Mouse (Mus musculus) bone marrow, adult 2 months (tissue): ENCODE measurements at regions not wholly inside any gene's neighbourhood (a gene's known extent, or its start where the extent isn't known, plus 50 kb on each side); places are given as distances from the start of the nearest gene placed in this dataset.

Experiments
- H3K27ac ChIP-seq: fragments of 200-500 bp; 2 replicates; pipeline ENCODE4 v1.5.1; 2012; ENCODE audit warnings: low read depth, mild to moderate bottlenecking, control low read depth, inconsistent platforms, low read length; ENCODE audit not compliant: control insufficient read depth, poor library complexity, insufficient read depth
- H3K4me1 ChIP-seq: fragments of 200-500 bp; 2 replicates; pipeline ENCODE4 v1.6.1; 2011; ENCODE audit warnings: low read length; ENCODE audit not compliant: control insufficient read depth, insufficient read depth
- H3K4me3 ChIP-seq: fragments of 200-500 bp; replicated peaks from 2 replicates; pipeline ENCODE3; 2011; ENCODE audit warnings: mild to moderate bottlenecking, low read depth, low read length, control low read depth; ENCODE audit not compliant: control insufficient read depth
- CTCF ChIP-seq: fragments of 200-500 bp; IDR thresholded peaks from 2 replicates; pipeline ENCODE4 v1.5.1; 2011; ENCODE audit warnings: low read length, control low read depth; ENCODE audit not compliant: control insufficient read depth, insufficient read depth
- POLR2A ChIP-seq: fragments of 200-500 bp; IDR thresholded peaks from 2 replicates; pipeline ENCODE4 v1.6.1; 2011; ENCODE audit warnings: low read depth, mild to moderate bottlenecking, control low read depth, low read length, borderline replicate concordance; ENCODE audit not compliant: control insufficient read depth
- WGBS: fragments of 180-500 bp; shearing (Covaris S2); methylation state at CpG from one replicate; pipeline ENCODE4 v1.1.7; 2018; 5-methylcytosine and 5-hydroxymethylcytosine counted together

DNA sequence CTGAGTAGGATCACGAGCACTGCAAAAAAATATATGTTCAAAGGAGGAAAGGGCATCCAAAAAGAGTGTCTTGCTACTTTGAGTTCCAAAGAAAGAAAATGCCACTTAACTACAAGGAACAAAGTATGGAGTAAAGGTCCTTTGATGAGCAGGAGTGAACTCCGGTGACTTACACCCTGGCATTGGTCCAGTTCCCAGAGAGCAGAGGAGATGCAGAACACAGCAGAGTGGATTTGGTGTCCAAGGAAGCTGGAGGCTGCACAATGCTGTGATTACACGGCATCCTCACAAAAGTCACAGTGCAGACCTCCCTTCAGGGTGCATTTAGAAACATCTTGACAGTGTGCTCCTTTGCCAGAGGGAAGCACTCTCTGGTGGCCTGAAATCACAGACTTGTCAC lies 70.4 kb upstream of the Arg1 start:
- TF ChIP-seq POLR2A = no peak
- no peak for TF ChIP-seq CTCF
- Histone ChIP-seq H3K4me3 (no peak overlapping the region), H3K4me1 (no peaks in the 10 kb centered on the region; the same call in 1 of the 2 replicates), H3K27ac (no peak overlapping the region)
- WGBS = 85% methylated on average over 3 of the region's 3 CpGs

DNA sequence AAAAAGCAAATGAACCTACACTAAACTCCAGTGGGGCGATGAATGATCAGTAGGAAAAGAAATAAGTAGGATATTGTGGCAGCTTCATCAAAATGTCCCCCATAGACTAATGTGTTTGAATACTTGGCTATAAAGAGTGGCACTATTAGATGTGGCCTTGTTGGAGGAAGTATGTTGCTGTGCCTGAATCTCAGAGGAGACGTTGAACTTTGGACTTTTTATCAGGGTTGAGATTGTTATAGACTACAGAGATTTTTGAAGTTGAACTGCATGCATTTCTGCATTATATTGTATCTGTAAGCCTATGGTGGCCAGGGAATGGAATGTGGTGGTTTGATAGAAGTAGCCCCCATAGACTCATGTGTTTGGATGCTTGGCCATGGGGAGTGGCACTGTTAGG lies 68.5 kb upstream of the Arg1 start:
- Histone ChIP-seq H3K4me1 (no peaks in the 10 kb centered on the region; the same call in 1 of the 2 replicates), H3K4me3 (no peak overlapping the region), H3K27ac (no peak overlapping the region)
- 85% methylated on average over 2 of the region's 2 CpGs for WGBS
- no peak for TF ChIP-seq POLR2A
- TF ChIP-seq CTCF = no peak

DNA sequence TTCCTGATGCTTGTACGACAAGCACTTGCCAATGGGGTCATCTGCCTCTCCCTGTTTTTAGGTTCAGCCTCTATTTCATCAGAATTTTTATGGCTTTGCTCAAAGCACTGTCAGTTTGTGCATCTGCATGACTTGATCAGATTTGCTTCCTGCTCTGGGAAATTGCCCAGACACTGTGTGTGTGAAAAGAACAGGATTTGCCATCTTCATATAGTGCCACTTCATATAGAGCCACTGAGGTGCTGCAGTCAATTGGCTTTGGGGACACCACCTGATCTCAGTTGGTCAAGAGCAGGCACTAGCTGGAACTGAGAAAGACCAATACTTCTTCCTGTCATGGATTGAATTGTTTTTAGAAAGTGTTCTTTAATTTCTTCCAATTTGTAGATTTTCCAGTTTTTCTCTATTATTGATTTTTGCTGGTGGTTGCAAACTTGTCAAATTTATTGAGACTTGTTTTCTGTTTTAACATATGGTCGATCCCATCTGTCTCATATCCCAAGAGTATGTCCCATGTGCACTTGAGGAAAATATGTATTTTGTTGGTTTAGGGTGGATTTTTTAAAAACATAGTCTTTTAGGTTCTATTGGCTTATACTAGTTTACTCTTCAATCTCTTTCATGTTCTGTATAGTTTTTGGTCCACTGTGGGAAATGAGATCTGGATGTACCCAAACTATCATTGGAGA lies 62.8 kb upstream of the Arg1 start:
- Histone ChIP-seq H3K4me1 (no peaks in the 10 kb centered on the region), H3K4me3 (no peak overlapping the region), H3K27ac (no peak overlapping the region)
- WGBS = 87% methylated on average over 2 of the region's 2 CpGs
- no peak for TF ChIP-seq POLR2A
- TF ChIP-seq CTCF = no peak

DNA sequence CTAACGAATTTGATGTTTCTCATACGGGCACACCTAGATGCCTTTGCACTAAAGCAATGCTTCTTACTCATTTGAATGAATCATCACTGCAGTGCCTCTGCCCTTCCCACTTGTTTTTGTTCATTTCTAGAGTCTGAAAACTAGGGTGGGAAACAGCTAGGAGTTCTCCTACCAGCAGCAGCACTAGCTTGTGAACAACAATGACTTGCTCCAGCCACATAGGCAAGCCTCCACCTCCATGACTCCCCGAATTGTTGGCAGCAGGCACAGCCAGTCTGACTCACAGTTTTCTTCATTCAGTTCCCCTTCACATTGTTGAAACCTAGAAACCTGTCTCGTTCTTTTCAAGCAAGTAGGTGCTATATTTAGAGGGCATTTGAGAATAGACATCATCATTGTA lies 57.5 kb upstream of the Arg1 start:
- no peak overlapping the region for H3K4me3 ChIP-seq
- H3K4me1 ChIP-seq = no peaks in the 10 kb centered on the region
- H3K27ac ChIP-seq = no peak overlapping the region
- no peak for TF ChIP-seq POLR2A
- TF ChIP-seq CTCF = no peak
- WGBS = 81% methylated on average over 4 of the region's 4 CpGs

DNA sequence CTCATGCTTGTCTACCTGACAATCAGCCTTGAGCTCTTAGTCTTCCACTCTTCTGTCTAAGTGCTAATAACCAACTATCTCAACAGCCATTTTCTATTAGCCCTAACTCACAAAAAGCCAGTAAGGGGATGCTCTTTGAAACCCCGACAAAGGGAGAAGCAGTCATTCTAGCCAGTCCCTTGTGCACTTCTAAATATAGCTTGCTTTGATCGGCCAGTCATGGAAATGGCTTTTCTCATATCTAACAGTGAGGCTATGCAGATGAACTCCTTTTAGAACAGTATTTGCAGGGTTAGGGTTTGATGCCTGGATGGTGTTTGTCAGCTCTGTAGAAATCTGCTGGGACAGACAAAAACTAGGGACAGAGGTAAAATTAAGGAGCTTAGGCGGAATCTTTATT lies 54.5 kb upstream of the Arg1 start:
- Histone ChIP-seq H3K4me1 (no peaks in the 10 kb centered on the region), H3K27ac (no peak overlapping the region), H3K4me3 (no peak overlapping the region)
- 80% methylated on average over 3 of the region's 3 CpGs for WGBS
- TF ChIP-seq CTCF (no peak), POLR2A (no peak)
